Mouse (Mus musculus): ENCODE results near the gene Bcr.

DNA sequence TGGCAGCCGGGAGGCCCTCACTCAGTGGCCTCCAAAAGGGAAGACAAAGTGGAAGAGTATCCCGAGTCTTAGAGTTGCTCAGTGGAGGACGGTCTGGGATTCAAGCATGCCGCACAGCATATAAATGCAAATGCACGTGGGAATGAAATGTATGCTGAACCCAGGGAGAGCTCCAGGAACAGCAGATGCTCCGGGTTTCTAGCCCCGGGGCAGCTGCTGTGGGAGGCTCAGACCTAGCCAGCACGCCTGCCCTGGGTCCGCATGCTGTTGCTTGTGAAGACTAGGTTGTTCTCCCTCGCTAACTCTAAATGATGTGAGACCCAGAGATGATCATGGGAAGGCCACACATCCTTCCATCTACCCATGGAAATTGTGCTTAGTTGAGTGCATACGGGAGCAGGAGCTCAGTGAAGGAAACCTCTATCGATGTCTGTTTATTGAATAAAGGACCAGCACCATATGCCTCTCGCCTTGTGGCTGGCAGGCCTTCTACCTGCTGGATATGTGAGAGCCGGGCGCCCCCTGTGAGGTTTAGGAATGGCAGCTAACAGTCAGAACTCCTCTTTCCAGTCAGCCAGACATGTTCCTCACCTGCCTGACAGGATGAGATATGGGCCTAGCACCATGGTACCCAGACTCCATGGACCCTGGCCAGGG is 74.6 kb downstream of the Bcr start:
- TF ChIP-seq CTCF (IDR thresholded peaks at IDR 0.05; ENCODE audit: control insufficient read depth, insufficient read depth, insufficient replicate concordance, low read depth, low read length) (no peak), POLR2A (IDR thresholded peaks at IDR 0.05; ENCODE audit: control insufficient read depth, low read depth, low read length) (no peak)

All from testis, adult 2 months (tissue).